Mouse (Mus musculus): ENCODE measurements at regions not wholly inside any gene's neighbourhood (a gene's known extent, or its start where the extent isn't known, plus 50 kb on each side); places are given as distances from the start of the nearest gene placed in this dataset.

DNA sequence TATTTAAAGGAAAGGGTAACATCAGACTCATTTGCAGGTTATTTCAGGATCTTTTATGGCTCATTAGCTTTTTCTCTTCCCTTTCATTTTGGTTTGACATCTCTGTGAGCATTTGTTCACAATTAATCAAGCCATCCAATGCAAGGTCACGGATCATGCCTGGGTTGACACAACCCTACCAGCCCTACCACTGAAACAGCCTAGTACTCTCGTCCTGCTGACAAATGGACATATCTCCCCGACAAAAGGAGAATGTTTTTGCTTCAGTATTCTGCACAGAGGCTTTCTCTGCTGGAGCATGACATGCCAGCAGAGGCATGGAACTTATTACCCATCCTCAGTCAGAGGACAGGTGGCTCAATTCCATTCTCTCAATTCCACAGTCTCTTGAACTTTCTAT, 328.5 kb upstream of the Celf2 start:
- TF ChIP-seq CTCF (IDR thresholded peaks at IDR 0.05) (no peak), EP300 (IDR thresholded peaks at IDR 0.05) (no peak)

Measured in lung, postnatal 0 days (tissue).